Mouse (Mus musculus): ENCODE results near the gene Dcaf11. TPM values are rescaled to one million over a fixed set of nuclear protein-coding genes. Genes with fewer than 3 reads are reported as not detected.

Dcaf11 gene
- 100 to 1,000 TPM; 146 to 159 (median 158) TPM for total RNA-seq (2022)

DNA sequence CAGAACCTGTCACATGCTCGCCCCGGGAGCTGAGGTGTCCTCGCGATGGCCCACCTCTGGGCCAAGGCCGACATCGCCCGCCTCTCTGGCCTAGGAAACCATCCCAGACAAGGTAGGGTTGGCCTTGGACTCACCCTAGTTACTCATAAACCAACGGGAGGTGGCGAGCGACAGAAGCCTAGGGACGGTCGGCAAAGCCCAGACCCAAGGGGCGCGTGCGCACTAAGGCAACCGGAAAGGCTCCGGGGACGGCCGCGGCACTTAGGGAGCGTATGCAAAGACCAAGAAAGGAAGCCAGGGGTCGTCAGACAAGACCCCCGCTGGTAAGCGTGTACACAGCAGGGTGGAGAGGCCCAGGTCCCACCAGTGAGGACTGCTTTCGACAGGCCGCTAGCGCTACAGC is at the start of gene Dcaf11:
TSS of gene Dcaf11 (plus strand) at position 208 of the 403 bp plus-strand sequence.
- peak; percentile 93 for DNase-seq

DNA sequence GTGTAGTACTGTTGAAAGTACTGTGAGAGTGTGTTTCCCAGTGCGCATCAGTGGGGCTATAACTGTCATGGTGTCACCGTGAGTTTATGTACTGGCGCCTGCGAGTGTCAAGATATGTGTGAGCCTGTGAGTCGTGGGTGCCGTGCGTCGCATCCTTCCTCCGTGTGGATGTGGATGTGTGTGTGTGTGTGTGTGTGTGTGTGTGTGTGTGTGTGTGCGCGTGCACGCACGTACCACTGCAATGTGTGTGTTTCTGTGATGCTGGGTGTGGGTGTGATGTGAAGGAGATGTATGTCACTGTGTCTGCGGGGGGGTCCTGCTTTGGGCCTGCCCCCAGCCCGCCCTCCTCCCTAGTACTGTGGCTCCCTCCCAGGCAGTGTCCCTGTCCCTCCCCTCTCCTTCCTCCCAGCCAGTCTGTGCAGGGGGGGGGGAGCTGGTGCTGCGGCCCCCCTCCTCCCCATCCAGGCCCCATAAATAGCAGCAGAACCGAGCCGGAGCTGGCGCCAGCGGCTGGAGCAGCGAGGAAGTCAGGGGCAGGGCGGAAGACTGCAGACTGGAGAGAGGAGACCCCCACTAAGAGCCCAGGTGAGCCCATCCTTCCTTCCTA is 49.6 kb upstream of the Dcaf11 start, which contains the start of gene Cpne6:
TSS of gene Cpne6 (plus strand) at position 321 of the 607 bp plus-strand sequence.
- DNase-seq = no peak

DNA sequence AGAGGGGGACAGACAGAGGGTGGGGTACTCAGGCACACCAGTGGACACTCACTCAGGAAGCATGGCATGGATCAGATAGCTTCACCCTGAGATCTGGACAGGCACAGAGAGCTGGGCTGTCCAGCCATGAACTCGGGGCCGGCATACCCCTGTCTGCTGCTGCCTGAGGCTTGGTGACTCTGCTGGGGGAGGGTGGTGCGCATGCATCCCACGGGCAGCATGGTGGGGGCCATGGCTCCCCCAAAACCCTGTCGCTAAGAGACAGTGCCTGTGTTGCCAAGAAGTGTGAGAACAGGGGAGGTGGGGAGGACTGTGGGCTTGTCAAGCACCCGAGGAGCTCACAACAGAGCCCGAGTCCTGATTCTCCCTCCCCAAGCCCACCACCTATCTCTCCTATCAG is 48.8 kb upstream of the Dcaf11 start:
- no peak for DNase-seq

- DNase-seq = no peak
Measured at GRCm38 (mm10) chr14:55513927-55514326, 45.9 kb upstream of the Dcaf11 start.

DNA sequence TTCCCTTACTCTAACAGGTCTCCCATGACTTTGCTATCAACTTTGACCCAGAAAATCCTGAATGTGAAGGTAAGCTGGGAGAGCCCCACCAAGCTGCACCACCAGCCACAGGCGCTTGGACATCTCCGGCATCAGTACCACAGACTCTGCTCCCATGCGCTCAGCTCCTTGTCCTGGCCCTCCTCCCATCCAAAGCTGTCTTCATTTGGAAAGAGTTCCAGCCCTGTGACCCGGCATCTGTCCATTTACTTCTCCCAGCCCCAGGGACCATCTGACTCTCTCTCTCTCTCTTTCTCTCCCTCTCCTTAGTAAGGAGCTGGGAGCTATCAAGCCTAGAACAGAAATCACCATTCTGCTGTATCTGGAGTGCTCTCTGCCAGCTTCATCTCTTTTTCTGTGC is 44.0 kb upstream of the Dcaf11 start:
- no peak for DNase-seq

GRCm38 (mm10) chr14:55518897-55519296 is 40.9 kb upstream of the Dcaf11 start:
- DNase-seq = no peak

DNA sequence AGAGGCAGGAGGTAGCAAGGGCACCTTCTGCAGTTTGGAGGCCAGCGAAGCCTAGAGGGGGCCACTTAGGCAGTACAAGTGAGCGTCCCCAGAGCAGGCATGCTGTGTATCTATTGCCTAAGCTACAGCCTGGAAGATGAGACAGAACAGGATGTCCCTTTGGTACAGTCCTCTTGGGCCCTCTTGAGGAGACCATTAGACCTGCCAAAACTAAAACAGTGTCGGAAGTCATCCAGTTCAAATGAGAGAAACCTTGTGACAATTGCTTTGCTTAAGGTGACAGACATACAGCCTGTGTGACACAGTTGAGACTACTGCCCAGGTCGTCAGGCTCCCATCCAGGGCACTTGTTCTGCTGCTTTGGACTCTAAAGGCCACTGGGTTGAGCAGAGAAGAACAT is 40.2 kb upstream of the Dcaf11 start:
- DNase-seq = no peak

- DNase-seq = no peak
Measured at GRCm38 (mm10) chr14:55520451-55521361, 39.1 kb upstream of the Dcaf11 start.

GRCm38 (mm10) chr14:55524062-55524461 is 35.7 kb upstream of the Dcaf11 start:
- DNase-seq = no peak

DNA sequence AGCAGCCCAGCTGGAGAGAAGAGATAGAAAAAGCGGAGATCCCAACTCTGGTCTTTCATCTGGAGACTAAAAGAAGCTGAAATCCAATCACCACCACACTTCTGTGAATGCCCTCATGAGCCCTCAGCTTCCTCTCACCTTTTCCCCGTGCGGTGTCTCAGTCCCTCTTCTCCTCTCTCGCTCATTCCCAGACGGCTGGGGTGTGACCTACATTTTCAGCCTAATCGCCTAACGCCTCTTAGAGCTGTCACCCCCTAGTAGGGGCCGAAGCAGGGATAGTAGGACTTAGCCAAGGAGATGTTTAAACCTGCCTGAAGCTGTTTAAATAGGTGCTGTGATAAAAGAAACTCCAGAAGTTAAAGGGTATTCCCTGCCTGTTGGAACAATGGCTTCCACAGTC is 35.0 kb upstream of the Dcaf11 start, which contains the start of gene Nrl:
TSS of gene Nrl (minus strand) at position 197 of the 400 bp plus-strand sequence.
- no peak for DNase-seq

GRCm38 (mm10) chr14:55526674-55527073 is 33.1 kb upstream of the Dcaf11 start:
- no peak for DNase-seq

GRCm38 (mm10) chr14:55527940-55528339 is 31.9 kb upstream of the Dcaf11 start:
- no peak for DNase-seq

DNA sequence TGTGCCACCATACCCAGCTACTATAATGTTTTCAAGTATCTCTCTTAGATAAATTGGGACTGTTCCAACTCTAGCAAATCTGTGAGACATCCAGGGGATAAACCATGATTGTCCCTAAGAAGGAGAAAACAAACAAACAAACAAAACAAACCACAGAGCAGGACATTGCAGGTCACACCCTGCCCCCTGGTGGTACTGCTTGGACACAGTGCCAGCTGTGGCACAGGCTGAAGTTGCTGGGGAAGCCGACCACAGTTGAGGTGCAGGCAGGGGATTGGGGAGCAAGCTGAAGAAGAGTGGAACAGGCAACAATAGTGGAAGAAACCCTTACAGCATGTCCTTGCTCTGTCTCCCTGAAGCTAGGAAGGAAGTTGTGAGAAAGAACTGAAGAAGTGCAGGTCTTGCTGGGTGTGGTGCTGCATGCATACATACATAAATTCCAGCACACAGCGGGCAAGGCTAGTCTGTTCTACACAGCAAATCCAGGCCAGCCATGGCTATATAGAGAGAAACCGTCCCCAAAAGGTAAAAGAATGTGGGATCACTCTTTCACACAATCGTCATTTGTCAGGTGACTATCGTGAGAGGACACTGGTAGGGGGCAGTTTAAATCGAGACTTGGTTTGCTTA is 23.6 kb upstream of the Dcaf11 start:
- no peak for DNase-seq

- peak; percentile 93 for DNase-seq
Measured at GRCm38 (mm10) chr14:55540067-55540786, 19.6 kb upstream of the Dcaf11 start, which contains the start of gene Pck2. Pck2 (plus strand) TSS chr14:55540266.

GRCm38 (mm10) chr14:55540787-55541321 is 19.0 kb upstream of the Dcaf11 start:
- DNase-seq = peak; percentile 71

GRCm38 (mm10) chr14:55542268-55542667 is 17.5 kb upstream of the Dcaf11 start:
- no peak for DNase-seq

GRCm38 (mm10) chr14:55544334-55544733 is 15.5 kb upstream of the Dcaf11 start:
- no peak for DNase-seq

DNA sequence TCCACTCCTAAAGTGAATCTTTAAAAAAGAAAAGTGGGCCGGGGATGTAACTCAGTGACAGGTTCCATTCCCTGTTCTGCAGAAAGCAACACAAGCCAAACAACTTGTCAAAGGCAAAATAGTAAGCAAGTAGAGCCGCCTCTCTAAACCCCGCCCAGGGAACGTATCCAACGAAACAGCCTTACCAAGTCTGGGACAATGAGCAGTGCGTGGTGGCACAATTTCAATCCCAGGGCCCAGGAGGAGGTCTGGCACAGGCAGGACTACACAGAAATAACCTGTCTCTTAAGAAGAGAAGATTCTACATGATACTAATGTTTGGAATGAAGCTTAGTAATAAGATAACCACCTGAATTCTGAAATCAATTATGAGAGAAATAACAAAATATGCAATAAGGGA is 9.6 kb upstream of the Dcaf11 start:
- DNase-seq = no peak

DNA sequence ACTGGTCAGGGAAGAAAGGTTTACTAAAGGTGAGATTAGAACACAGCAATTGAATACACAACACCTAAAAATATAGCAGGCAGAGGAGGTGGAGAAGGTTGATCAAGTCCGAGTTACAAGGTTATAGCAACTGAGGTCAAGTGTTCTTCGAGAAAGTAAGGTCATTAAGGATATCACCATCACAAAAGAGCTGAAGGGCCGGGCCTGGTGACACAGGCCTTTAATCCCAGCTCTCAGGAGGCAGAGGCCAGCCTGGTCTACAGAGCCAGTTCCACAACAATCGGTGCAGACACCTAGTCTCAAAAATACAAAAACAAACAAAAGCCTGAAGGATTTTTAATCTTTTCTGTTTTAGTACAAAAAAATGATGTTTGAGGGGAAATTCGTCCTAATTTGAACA is 8.5 kb upstream of the Dcaf11 start:
- DNase-seq = no peak

- DNase-seq = no peak
Measured at GRCm38 (mm10) chr14:55551794-55552193, 8.0 kb upstream of the Dcaf11 start.

- no peak for DNase-seq
Measured at GRCm38 (mm10) chr14:55554635-55555034, 5.2 kb upstream of the Dcaf11 start.

DNA sequence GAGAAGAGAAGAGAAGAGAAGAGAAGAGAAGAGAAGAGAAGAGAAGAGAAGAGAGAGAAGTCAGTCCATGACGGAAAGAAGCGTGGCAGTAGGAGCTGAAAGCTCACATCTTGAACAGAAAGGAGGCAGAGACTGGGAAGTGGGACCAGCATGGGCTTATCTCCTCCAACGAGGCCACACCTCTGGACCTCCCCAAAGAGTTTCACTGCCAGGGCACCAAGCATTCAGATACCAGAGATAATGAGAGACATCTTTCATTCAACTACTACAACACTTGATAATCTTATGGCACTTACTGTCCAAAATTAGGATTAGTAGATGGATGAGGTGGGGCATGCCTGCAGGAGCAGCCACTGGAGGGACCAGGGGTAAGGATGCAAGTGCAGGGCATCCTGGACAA is 4.0 kb upstream of the Dcaf11 start:
- no peak for DNase-seq

Measured in adrenal gland, adult 8-10 months (tissue).